Mouse (Mus musculus): Measurements from ENCODE around the gene Pex14. TPM values are rescaled to one million over a fixed set of nuclear protein-coding genes. Genes with fewer than 3 reads are reported as not detected.

Pex14 gene
- polyA plus RNA-seq (2015; fragmentation: Nextera tagmentation; extraction: Ambion mirVana), result 63.3 and 64.3 TPM in 2 replicates

- no peaks in the 10 kb centered on the region for H3K36me3 ChIP-seq (ENCODE audit: control insufficient read depth, insufficient read depth, low read length)
- H3K4me2 ChIP-seq (ENCODE audit: low read depth, low read length), result peak within 1 kb of the TSS; percentile 86
- peak within 1 kb of the TSS; percentile 80 for H3K4me3 ChIP-seq (ENCODE audit: low read length)
- H3K27me3 ChIP-seq (replicated peaks; ENCODE audit: control insufficient read depth, insufficient read depth, low read length), result no peaks in the 10 kb centered on the region
- H3K9me3 ChIP-seq (ENCODE audit: control insufficient read depth, low read length), result no peaks in the 10 kb centered on the region
- 0% methylated on average over 50 of the region's 50 CpGs for WGBS
- ATAC-seq, result peak; percentile 70
- H3K4me1 ChIP-seq (ENCODE audit: control insufficient read depth, insufficient read depth, low read length), result peaks cover 9% of the 10 kb centered on the region
- peak within 1 kb of the TSS; percentile 85 for H3K9ac ChIP-seq (ENCODE audit: low read depth, low read length)
- H3K27ac ChIP-seq (ENCODE audit: low read length), result peak within 1 kb of the TSS; percentile 47
Measured at GRCm38 (mm10) chr4:149099369-149100017, at the start of gene Pex14. TSS of gene Pex14 (minus strand) at chr4:149099876.

GRCm38 (mm10) chr4:149149196-149149595 is 49.5 kb upstream of the Pex14 start:
- peaks cover 3% of the 10 kb centered on the region; the same call in 1 of the 2 replicates for H3K4me1 ChIP-seq (ENCODE audit: control insufficient read depth, insufficient read depth, low read length)
- H3K9ac ChIP-seq (ENCODE audit: low read depth, low read length), result no peak overlapping the region
- peaks cover 29% of the 10 kb centered on the region for H3K36me3 ChIP-seq (ENCODE audit: control insufficient read depth, insufficient read depth, low read length)
- H3K4me3 ChIP-seq (ENCODE audit: low read length), result no peak overlapping the region
- H3K4me2 ChIP-seq (ENCODE audit: low read depth, low read length), result no peak overlapping the region
- no peak for ATAC-seq
- H3K27me3 ChIP-seq (replicated peaks; ENCODE audit: control insufficient read depth, insufficient read depth, low read length), result no peaks in the 10 kb centered on the region
- no peak overlapping the region for H3K27ac ChIP-seq (ENCODE audit: low read length)
- no peaks in the 10 kb centered on the region for H3K9me3 ChIP-seq (ENCODE audit: control insufficient read depth, low read length)
- 81% methylated on average over 9 of the region's 9 CpGs for WGBS

GRCm38 (mm10) chr4:149148084-149148483 is 48.4 kb upstream of the Pex14 start:
- no peak overlapping the region for H3K9ac ChIP-seq (ENCODE audit: low read depth, low read length)
- H3K4me1 ChIP-seq (ENCODE audit: control insufficient read depth, insufficient read depth, low read length), result peaks cover 3% of the 10 kb centered on the region; the same call in 1 of the 2 replicates
- H3K27me3 ChIP-seq (replicated peaks; ENCODE audit: control insufficient read depth, insufficient read depth, low read length), result no peaks in the 10 kb centered on the region
- ATAC-seq, result no peak
- no peak overlapping the region for H3K4me2 ChIP-seq (ENCODE audit: low read depth, low read length)
- no peak overlapping the region for H3K27ac ChIP-seq (ENCODE audit: low read length)
- WGBS, result 79% methylated on average over 4 of the region's 4 CpGs
- H3K9me3 ChIP-seq (ENCODE audit: control insufficient read depth, low read length), result no peaks in the 10 kb centered on the region
- H3K4me3 ChIP-seq (ENCODE audit: low read length), result no peak overlapping the region
- peaks cover 18% of the 10 kb centered on the region for H3K36me3 ChIP-seq (ENCODE audit: control insufficient read depth, insufficient read depth, low read length)

GRCm38 (mm10) chr4:149147528-149147927 is 47.9 kb upstream of the Pex14 start:
- Histone ChIP-seq H3K27ac (ENCODE audit: low read length) (no peak overlapping the region), H3K36me3 (ENCODE audit: control insufficient read depth, insufficient read depth, low read length) (peaks cover 12% of the 10 kb centered on the region), H3K9me3 (ENCODE audit: control insufficient read depth, low read length) (no peaks in the 10 kb centered on the region), H3K4me3 (ENCODE audit: low read length) (no peak overlapping the region), H3K9ac (ENCODE audit: low read depth, low read length) (no peak overlapping the region), H3K4me2 (ENCODE audit: low read depth, low read length) (no peak overlapping the region), H3K27me3 (replicated peaks; ENCODE audit: control insufficient read depth, insufficient read depth, low read length) (no peaks in the 10 kb centered on the region), H3K4me1 (ENCODE audit: control insufficient read depth, insufficient read depth, low read length) (peaks cover 3% of the 10 kb centered on the region; the same call in 1 of the 2 replicates)
- ATAC-seq, result no peak; the same call in 1 of the 2 replicates
- 66% methylated on average over 7 of the region's 7 CpGs for WGBS

GRCm38 (mm10) chr4:149145151-149145550 is 45.5 kb upstream of the Pex14 start:
- Histone ChIP-seq H3K9ac (ENCODE audit: low read depth, low read length) (no peak overlapping the region), H3K4me2 (ENCODE audit: low read depth, low read length) (no peak overlapping the region), H3K4me1 (ENCODE audit: control insufficient read depth, insufficient read depth, low read length) (peaks cover 3% of the 10 kb centered on the region; the same call in 1 of the 2 replicates), H3K27me3 (replicated peaks; ENCODE audit: control insufficient read depth, insufficient read depth, low read length) (no peaks in the 10 kb centered on the region), H3K36me3 (ENCODE audit: control insufficient read depth, insufficient read depth, low read length) (peaks cover under 1% of the 10 kb centered on the region; the same call in 1 of the 2 replicates), H3K27ac (ENCODE audit: low read length) (no peak overlapping the region), H3K4me3 (ENCODE audit: low read length) (no peak overlapping the region), H3K9me3 (ENCODE audit: control insufficient read depth, low read length) (no peaks in the 10 kb centered on the region)
- no peak for ATAC-seq
- WGBS, result 76% methylated on average over 4 of the region's 4 CpGs

GRCm38 (mm10) chr4:149144459-149144858 is 44.8 kb upstream of the Pex14 start:
- H3K27me3 ChIP-seq (replicated peaks; ENCODE audit: control insufficient read depth, insufficient read depth, low read length), result no peaks in the 10 kb centered on the region
- H3K9ac ChIP-seq (ENCODE audit: low read depth, low read length), result no peak overlapping the region
- H3K4me2 ChIP-seq (ENCODE audit: low read depth, low read length), result no peak overlapping the region
- no peaks in the 10 kb centered on the region for H3K9me3 ChIP-seq (ENCODE audit: control insufficient read depth, low read length)
- H3K27ac ChIP-seq (ENCODE audit: low read length), result no peak overlapping the region
- peaks cover 3% of the 10 kb centered on the region; the same call in 1 of the 2 replicates for H3K4me1 ChIP-seq (ENCODE audit: control insufficient read depth, insufficient read depth, low read length)
- peak; percentile 73 for ATAC-seq
- H3K4me3 ChIP-seq (ENCODE audit: low read length), result no peak overlapping the region
- no peaks in the 10 kb centered on the region for H3K36me3 ChIP-seq (ENCODE audit: control insufficient read depth, insufficient read depth, low read length)
- WGBS, result 4% methylated on average over 3 of the region's 3 CpGs

- H3K4me1 ChIP-seq (ENCODE audit: control insufficient read depth, insufficient read depth, low read length), result peaks cover 3% of the 10 kb centered on the region; the same call in 1 of the 2 replicates
- no peak overlapping the region for H3K4me2 ChIP-seq (ENCODE audit: low read depth, low read length)
- H3K9me3 ChIP-seq (ENCODE audit: control insufficient read depth, low read length), result no peaks in the 10 kb centered on the region
- no peak overlapping the region for H3K9ac ChIP-seq (ENCODE audit: low read depth, low read length)
- H3K36me3 ChIP-seq (ENCODE audit: control insufficient read depth, insufficient read depth, low read length), result no peaks in the 10 kb centered on the region
- no peak overlapping the region for H3K27ac ChIP-seq (ENCODE audit: low read length)
- no peak for ATAC-seq
- H3K27me3 ChIP-seq (replicated peaks; ENCODE audit: control insufficient read depth, insufficient read depth, low read length), result no peaks in the 10 kb centered on the region
- no peak overlapping the region for H3K4me3 ChIP-seq (ENCODE audit: low read length)
- WGBS, result 29% methylated on average over 4 of the region's 4 CpGs
Measured at GRCm38 (mm10) chr4:149143594-149143993, 43.9 kb upstream of the Pex14 start.

- Histone ChIP-seq H3K9ac (ENCODE audit: low read depth, low read length) (no peak overlapping the region), H3K36me3 (ENCODE audit: control insufficient read depth, insufficient read depth, low read length) (no peaks in the 10 kb centered on the region), H3K9me3 (ENCODE audit: control insufficient read depth, low read length) (no peaks in the 10 kb centered on the region), H3K27me3 (replicated peaks; ENCODE audit: control insufficient read depth, insufficient read depth, low read length) (no peaks in the 10 kb centered on the region), H3K4me1 (ENCODE audit: control insufficient read depth, insufficient read depth, low read length) (peaks cover 8% of the 10 kb centered on the region), H3K4me3 (ENCODE audit: low read length) (no peak overlapping the region), H3K4me2 (ENCODE audit: low read depth, low read length) (no peak overlapping the region), H3K27ac (ENCODE audit: low read length) (no peak overlapping the region)
- 78% methylated on average over 8 of the region's 8 CpGs for WGBS
- no peak for ATAC-seq
Measured at GRCm38 (mm10) chr4:149138515-149138914, 38.8 kb upstream of the Pex14 start.

- peak within 1 kb of the TSS; percentile 83 for H3K27ac ChIP-seq (ENCODE audit: low read length)
- H3K9me3 ChIP-seq (ENCODE audit: control insufficient read depth, low read length), result no peaks in the 10 kb centered on the region
- H3K4me1 ChIP-seq (ENCODE audit: control insufficient read depth, insufficient read depth, low read length), result peaks cover 8% of the 10 kb centered on the region
- peak within 1 kb of the TSS; percentile 88 for H3K4me2 ChIP-seq (ENCODE audit: low read depth, low read length)
- H3K27me3 ChIP-seq (replicated peaks; ENCODE audit: control insufficient read depth, insufficient read depth, low read length), result no peaks in the 10 kb centered on the region
- peak within 1 kb of the TSS; percentile 81 for H3K9ac ChIP-seq (ENCODE audit: low read depth, low read length)
- peak within 1 kb of the TSS; percentile 69 for H3K4me3 ChIP-seq (ENCODE audit: low read length)
- WGBS, result 2% methylated on average over 68 of the region's 68 CpGs
- ATAC-seq, result peak; percentile 94
- no peaks in the 10 kb centered on the region for H3K36me3 ChIP-seq (ENCODE audit: control insufficient read depth, insufficient read depth, low read length)
Measured at GRCm38 (mm10) chr4:149136982-149137770, 37.5 kb upstream of the Pex14 start, which contains the start of gene Cenps. TSS of gene Cenps (minus strand) at chr4:149137629.

Data from intestine, embryonic 16.5 days (tissue).